Mouse (Mus musculus) thymus, adult 2 months (tissue): ENCODE measurements around the gene Hirip3.

Experiments used
- CTCF ChIP-seq: fragments of 200-500 bp; IDR thresholded peaks from 2 replicates; pipeline ENCODE4 v1.5.1; 2012; ENCODE audit warnings: mild to moderate bottlenecking, control low read depth, low read length, moderate library complexity, borderline replicate concordance; ENCODE audit not compliant: control insufficient read depth, poor library complexity, insufficient read depth; ENCODE audit errors: extremely low read depth
- POLR2A ChIP-seq: fragments of 200-500 bp; IDR thresholded peaks from 2 replicates; pipeline ENCODE4 v1.6.1; 2012; ENCODE audit warnings: mild to moderate bottlenecking, low read length, control low read depth, moderate library complexity; ENCODE audit not compliant: control insufficient read depth, poor library complexity, insufficient read depth; ENCODE audit errors: extremely low read depth

GRCm38 (mm10) chr7:126887281-126887680 is 25.5 kb downstream of the Hirip3 start:
- no peak for TF ChIP-seq POLR2A
- TF ChIP-seq CTCF, result no peak
